Mouse (Mus musculus): ENCODE results near the gene D17H6S53E.

DNA sequence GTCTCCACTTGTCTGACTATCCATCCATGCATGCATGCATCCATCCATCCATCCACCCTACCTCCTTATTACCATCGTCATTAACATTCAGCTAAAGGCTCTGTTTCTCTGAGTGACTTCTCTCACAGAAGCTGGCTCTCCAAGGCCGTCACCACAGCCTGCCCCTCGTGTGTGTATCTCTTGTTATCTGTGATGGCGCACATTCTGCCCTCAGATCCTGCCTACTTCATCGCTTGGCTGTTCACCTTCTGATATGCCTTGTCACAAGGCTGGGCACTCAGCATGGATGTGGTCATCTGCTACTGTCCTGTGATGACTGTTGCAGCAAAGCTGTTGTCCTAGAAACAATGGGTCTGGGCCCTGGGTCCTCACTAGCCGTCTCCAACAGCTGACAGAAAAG lies 21.4 kb upstream of the D17H6S53E start:
- TF ChIP-seq CTCF (IDR thresholded peaks at IDR 0.05; ENCODE audit: borderline replicate concordance, extremely low read depth, insufficient read depth, insufficient read length): no peak
- TF ChIP-seq POLR2A (IDR thresholded peaks at IDR 0.05; ENCODE audit: borderline replicate concordance, extremely low read depth, insufficient read depth, insufficient read length, poor library complexity, severe bottlenecking): no peak
